Mouse (Mus musculus) heart, embryonic 11.5 days (tissue): ENCODE measurements at regions not wholly inside any gene's neighbourhood (a gene's known extent, or its start where the extent isn't known, plus 50 kb on each side); places are given as distances from the start of the nearest gene placed in this dataset.

ENCODE experiments used
- ATAC-seq: fragments of 200-750 bp; cut with Nextera tagmentation; replicated peaks from 2 replicates; pipeline ENCODE4 v1.8.0; 2017; ENCODE audit warnings: moderate library complexity; ENCODE audit not compliant: insufficient number of reproducible peaks, low FRiP score, low TSS enrichment
- H3K27ac ChIP-seq: fragments of 300-500 bp; sonication (generic); 2 replicates; pipeline ENCODE4 v1.5.1; 2014; ENCODE audit warnings: mild to moderate bottlenecking, low read depth, low read length
- H3K27me3 ChIP-seq: fragments of 300-500 bp; sonication (generic); 2 replicates; pipeline ENCODE4 v1.6.1; 2014; ENCODE audit warnings: mild to moderate bottlenecking, low read length, mixed read lengths; ENCODE audit not compliant: control insufficient read depth, insufficient read depth
- H3K36me3 ChIP-seq: fragments of 300-500 bp; sonication (generic); 2 replicates; pipeline ENCODE4 v1.6.1; 2014; ENCODE audit warnings: mild to moderate bottlenecking, low read length, moderate library complexity, mixed read lengths; ENCODE audit not compliant: control insufficient read depth, insufficient read depth
- H3K4me1 ChIP-seq: fragments of 300-500 bp; sonication (generic); 2 replicates; pipeline ENCODE4 v1.6.1; 2014; ENCODE audit warnings: low read length; ENCODE audit not compliant: control insufficient read depth, insufficient read depth
- H3K4me2 ChIP-seq: fragments of 300-500 bp; sonication (generic); 2 replicates; pipeline ENCODE4 v1.6.1; 2014; ENCODE audit warnings: mild to moderate bottlenecking, moderate library complexity
- H3K4me3 ChIP-seq: fragments of 300-500 bp; sonication (generic); 2 replicates; pipeline ENCODE4 v1.5.1; 2014; ENCODE audit warnings: low read depth, low read length
- H3K9ac ChIP-seq: fragments of 300-500 bp; sonication (generic); 2 replicates; pipeline ENCODE4 v1.6.1; 2014; ENCODE audit warnings: mild to moderate bottlenecking, low read depth, low read length, moderate library complexity
- H3K9me3 ChIP-seq: fragments of 300-500 bp; sonication (generic); replicated peaks from 2 replicates; pipeline ENCODE4 v1.6.1; 2016; ENCODE audit warnings: low read length; ENCODE audit not compliant: control insufficient read depth
- WGBS: fragments of 180-500 bp; shearing (Covaris S2); extraction: QIAGEN DNeasy Blood & Tissue Kit; methylation state at CpG from one replicate; pipeline ENCODE4 v1.1.7; 2014; ENCODE audit not compliant: insufficient replicate concordance; 5-methylcytosine and 5-hydroxymethylcytosine counted together

DNA sequence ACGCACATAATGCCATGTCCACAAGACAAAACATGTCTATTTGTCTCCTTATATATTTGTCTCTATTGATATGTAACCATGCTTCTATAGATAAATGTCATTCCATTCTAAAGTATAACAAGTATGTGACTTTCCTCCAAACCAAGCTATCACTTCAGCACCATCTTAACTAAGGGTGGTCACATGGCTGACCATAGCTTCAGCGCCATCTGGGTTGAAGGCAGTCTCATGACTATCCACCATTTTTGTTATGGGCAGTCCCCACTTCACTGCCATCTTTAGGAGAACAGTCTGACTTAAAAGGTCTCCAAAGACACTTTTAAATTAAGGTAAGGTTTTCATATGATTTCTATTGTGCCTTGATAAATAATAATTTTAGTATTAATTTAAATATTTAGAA is 554.1 kb upstream of the Intu start:
- H3K9ac ChIP-seq: no peak overlapping the region
- no peak for ATAC-seq
- whole genome bisulfite sequencing: 92% methylated on average over 2 of the region's 2 CpGs
- H3K4me1 ChIP-seq: no peaks in the 10 kb centered on the region
- no peaks in the 10 kb centered on the region for H3K9me3 ChIP-seq
- H3K27me3 ChIP-seq: no peaks in the 10 kb centered on the region
- H3K4me2 ChIP-seq: no peak overlapping the region
- H3K36me3 ChIP-seq: no peaks in the 10 kb centered on the region
- no peak overlapping the region for H3K4me3 ChIP-seq
- no peak overlapping the region for H3K27ac ChIP-seq

- no peaks in the 10 kb centered on the region for H3K36me3 ChIP-seq
- H3K9ac ChIP-seq: no peak overlapping the region
- no peak for ATAC-seq
- no peak overlapping the region for H3K27ac ChIP-seq
- no peak overlapping the region for H3K4me3 ChIP-seq
- no peak overlapping the region for H3K4me2 ChIP-seq
- no peaks in the 10 kb centered on the region for H3K9me3 ChIP-seq
- WGBS: 17% methylated on average over 3 of the region's 3 CpGs
- H3K27me3 ChIP-seq: no peaks in the 10 kb centered on the region
- H3K4me1 ChIP-seq: no peaks in the 10 kb centered on the region
These were observed 552.0 kb upstream of the Intu start for GRCm38 (mm10) chr3:39978916-39979679.

DNA sequence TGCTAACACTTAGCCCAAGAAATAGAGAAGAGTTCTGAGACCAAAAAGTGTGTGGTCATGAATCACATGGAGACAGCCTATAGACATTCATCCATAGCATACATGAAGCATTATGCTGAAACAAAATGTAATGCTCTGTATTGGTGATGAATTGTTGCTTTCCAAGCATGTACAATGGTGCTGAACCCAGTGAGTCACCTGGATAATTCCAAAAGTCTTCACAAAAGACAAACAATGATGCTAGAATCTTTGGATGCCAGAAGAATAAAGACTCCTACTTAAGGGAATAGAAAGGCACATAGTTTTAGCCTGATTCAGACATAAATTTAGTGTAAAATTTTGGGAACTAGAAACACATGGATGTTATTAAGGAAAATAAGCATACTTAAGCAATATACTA is 548.4 kb upstream of the Intu start:
- Histone ChIP-seq H3K4me2 (no peak overlapping the region), H3K4me3 (no peak overlapping the region), H3K9ac (no peak overlapping the region), H3K27ac (no peak overlapping the region), H3K36me3 (no peaks in the 10 kb centered on the region), H3K9me3 (no peaks in the 10 kb centered on the region), H3K27me3 (no peaks in the 10 kb centered on the region), H3K4me1 (no peaks in the 10 kb centered on the region)
- ATAC-seq: no peak

DNA sequence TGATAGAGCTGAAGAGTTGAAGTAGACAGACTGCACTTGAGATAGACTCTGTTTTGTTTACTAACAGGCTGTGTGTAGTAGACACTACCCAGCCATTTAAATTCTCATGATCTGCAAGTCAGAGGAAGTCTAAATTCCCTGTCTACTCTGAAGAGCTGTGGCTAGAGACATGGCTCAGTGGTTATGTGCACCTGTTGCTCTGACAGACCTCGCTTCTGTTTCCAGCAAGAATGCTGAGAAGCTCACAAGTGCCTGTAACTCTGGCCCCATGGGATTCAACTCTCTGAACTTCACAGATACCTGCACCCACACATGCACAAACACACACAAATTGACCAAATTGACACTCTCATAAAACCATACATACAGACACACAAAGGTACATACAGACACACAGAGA is 543.4 kb upstream of the Intu start:
- WGBS: 79% methylated on average over 1 of the region's 1 CpGs
- ATAC-seq: no peak
- no peaks in the 10 kb centered on the region for H3K36me3 ChIP-seq

DNA sequence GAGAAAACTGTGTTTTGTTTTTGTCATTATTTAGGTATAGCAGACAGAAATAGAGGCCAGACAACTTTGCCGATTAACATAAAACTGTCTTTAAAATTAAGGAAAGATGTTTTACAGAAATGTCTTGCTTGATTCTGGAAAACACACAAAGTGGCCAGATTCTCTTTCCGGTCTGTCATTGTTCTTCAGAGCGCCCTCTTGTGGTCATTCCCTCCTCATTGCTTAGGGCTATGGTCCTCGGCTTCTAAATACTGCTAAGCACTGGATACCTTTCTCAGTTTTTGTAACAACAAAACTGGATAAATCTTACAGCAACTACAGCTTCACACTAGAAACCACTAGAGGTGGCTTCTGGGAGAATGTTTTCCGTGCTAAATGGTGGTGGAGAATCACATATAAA is 532.5 kb upstream of the Intu start:
- no peak overlapping the region for H3K4me3 ChIP-seq
- H3K9ac ChIP-seq: no peak overlapping the region
- 38% methylated on average over 5 of the region's 5 CpGs for WGBS
- no peak for ATAC-seq
- H3K27me3 ChIP-seq: no peaks in the 10 kb centered on the region
- no peaks in the 10 kb centered on the region for H3K9me3 ChIP-seq
- no peak overlapping the region for H3K4me2 ChIP-seq
- no peaks in the 10 kb centered on the region for H3K36me3 ChIP-seq
- no peak overlapping the region for H3K27ac ChIP-seq
- H3K4me1 ChIP-seq: no peaks in the 10 kb centered on the region

More for the DNA sequence above, 543.4 kb upstream of the Intu start:
- Histone ChIP-seq H3K4me1 (no peaks in the 10 kb centered on the region), H3K9ac (no peak overlapping the region), H3K4me3 (no peak overlapping the region), H3K27me3 (no peaks in the 10 kb centered on the region), H3K27ac (no peak overlapping the region), H3K4me2 (no peak overlapping the region), H3K9me3 (no peaks in the 10 kb centered on the region)

DNA sequence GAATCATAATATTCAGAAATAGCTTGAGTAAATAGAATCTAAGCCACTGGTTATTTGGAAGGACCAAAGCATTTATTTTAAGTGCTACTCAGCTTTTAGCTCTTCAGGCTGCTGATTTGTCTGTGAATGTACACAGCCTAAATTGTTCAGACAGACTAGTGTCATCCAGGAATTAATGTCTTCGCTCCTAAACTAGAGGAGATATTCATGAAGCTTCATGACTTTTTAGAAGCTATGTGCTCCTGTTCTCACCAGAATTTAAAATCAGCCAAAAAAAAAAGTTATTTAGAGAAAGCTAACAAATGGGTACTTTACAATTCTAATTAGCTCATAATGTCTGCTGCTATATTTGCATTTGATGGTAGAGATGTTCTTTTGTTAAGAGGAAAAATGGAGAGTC is 531.2 kb upstream of the Intu start:
- H3K4me3 ChIP-seq: no peak overlapping the region
- no peak overlapping the region for H3K9ac ChIP-seq
- H3K36me3 ChIP-seq: no peaks in the 10 kb centered on the region
- WGBS: 86% methylated on average over 1 of the region's 1 CpGs
- H3K4me1 ChIP-seq: no peaks in the 10 kb centered on the region
- no peak overlapping the region for H3K4me2 ChIP-seq
- H3K27ac ChIP-seq: no peak overlapping the region
- ATAC-seq: no peak
- no peaks in the 10 kb centered on the region for H3K27me3 ChIP-seq
- H3K9me3 ChIP-seq: no peaks in the 10 kb centered on the region

- Histone ChIP-seq H3K9ac (no peak overlapping the region), H3K36me3 (no peaks in the 10 kb centered on the region), H3K4me3 (no peak overlapping the region), H3K4me2 (no peak overlapping the region), H3K27me3 (no peaks in the 10 kb centered on the region), H3K9me3 (no peaks in the 10 kb centered on the region), H3K4me1 (no peaks in the 10 kb centered on the region), H3K27ac (no peak overlapping the region)
- ATAC-seq: no peak
- 78% methylated on average over 3 of the region's 3 CpGs for WGBS
These were observed 528.2 kb upstream of the Intu start for GRCm38 (mm10) chr3:40002838-40003237.

DNA sequence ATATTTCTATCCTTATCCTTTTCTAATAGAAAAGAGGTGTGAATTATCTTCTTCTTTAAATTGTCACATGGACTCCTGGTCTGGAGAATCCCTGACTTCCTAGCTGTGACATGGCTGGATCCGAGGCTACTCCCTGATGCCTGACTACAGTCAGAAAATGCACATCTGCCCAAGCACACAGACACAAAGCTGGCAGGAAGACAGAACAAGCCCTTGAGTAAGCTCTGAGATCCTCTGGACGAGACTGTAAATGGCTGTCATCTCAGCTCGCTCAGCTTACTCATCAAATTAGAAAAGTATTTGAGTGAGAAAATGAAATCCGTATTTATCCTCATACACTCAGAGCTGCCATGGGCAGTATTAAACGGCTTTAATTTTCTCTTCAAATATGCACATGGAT is 521.0 kb upstream of the Intu start:
- Histone ChIP-seq H3K9ac (no peak overlapping the region), H3K4me3 (no peak overlapping the region), H3K36me3 (no peaks in the 10 kb centered on the region), H3K27me3 (no peaks in the 10 kb centered on the region), H3K27ac (no peak overlapping the region), H3K9me3 (no peaks in the 10 kb centered on the region), H3K4me1 (no peaks in the 10 kb centered on the region), H3K4me2 (no peak overlapping the region)
- ATAC-seq: no peak
- WGBS: 75% methylated on average over 5 of the region's 5 CpGs

GRCm38 (mm10) chr3:40021682-40022081 is 509.4 kb upstream of the Intu start:
- no peak overlapping the region for H3K4me2 ChIP-seq

More at GRCm38 (mm10) chr3:40021682-40022081, 509.4 kb upstream of the Intu start:
- no peak overlapping the region for H3K4me3 ChIP-seq
- 48% methylated on average over 2 of the region's 2 CpGs for WGBS
- H3K36me3 ChIP-seq: no peaks in the 10 kb centered on the region
- no peaks in the 10 kb centered on the region for H3K9me3 ChIP-seq
- H3K27ac ChIP-seq: no peak overlapping the region
- no peak for ATAC-seq
- H3K4me1 ChIP-seq: no peaks in the 10 kb centered on the region
- no peaks in the 10 kb centered on the region for H3K27me3 ChIP-seq
- no peak overlapping the region for H3K9ac ChIP-seq
